Mouse (Mus musculus) heart, adult 2 months (tissue): ENCODE measurements at regions not wholly inside any gene's neighbourhood (a gene's known extent, or its start where the extent isn't known, plus 50 kb on each side); places are given as distances from the start of the nearest gene placed in this dataset.

Experiments used
- CTCF ChIP-seq: fragments of 200-600 bp; IDR thresholded peaks from 2 replicates; pipeline ENCODE4 v1.8.1; 2022; ENCODE audit warnings: antibody characterized with exemption, mild to moderate bottlenecking, moderate library complexity
- POLR2A ChIP-seq: fragments of 200-500 bp; IDR thresholded peaks from 2 replicates; pipeline ENCODE4 v1.6.1; 2011; ENCODE audit warnings: mild to moderate bottlenecking, low read depth, low read length, control low read depth; ENCODE audit not compliant: insufficient read depth

- TF ChIP-seq POLR2A: no peak
- no peak; the same call in 1 of the 2 replicates for TF ChIP-seq CTCF
Measured at GRCm38 (mm10) chr14:25116424-25116823, 342.6 kb upstream of the Zmiz1 start.
